Mouse (Mus musculus) G1E (cell line): Measurements from ENCODE around the gene Gm4871.
"Not testable (repeated sequence)": the region's sequence is repeated elsewhere in the genome, so short reads cannot be mapped to it uniquely, and the experiment has no call there.

Experiments
- CTCF ChIP-seq: IDR thresholded peaks from 2 replicates; pipeline ENCODE4 v1.5.1; 2012; ENCODE audit warnings: low read depth, low read length, inconsistent platforms, mixed read lengths
- GATA1 ChIP-seq: IDR thresholded peaks from 2 replicates; pipeline ENCODE4 v1.6.1; 2012; ENCODE audit warnings: borderline replicate concordance, low read length, inconsistent platforms, mixed read lengths

DNA sequence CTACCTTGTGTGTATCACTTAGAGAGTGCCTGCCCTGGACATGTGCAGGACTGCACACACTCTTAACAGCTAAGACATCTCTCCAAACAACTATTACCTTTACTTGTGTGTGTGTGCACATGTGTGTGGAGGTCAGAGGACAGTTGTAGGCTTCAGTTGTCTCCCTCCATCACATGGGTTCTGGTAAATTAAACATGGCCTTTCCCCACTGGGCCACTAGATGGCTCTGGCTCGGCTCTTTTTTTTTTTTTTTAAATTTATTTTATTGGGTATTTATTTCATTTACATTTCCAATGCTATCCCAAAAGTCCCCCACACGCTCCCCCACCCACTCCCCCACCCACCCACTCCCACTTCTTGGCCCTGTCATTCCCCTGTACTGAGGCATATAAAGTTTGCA, 15.8 kb downstream of the Gm4871 start:
- TF ChIP-seq CTCF, GATA1: not testable (repeated sequence)
